21 mouse cellular contexts compared by ENCODE assay signal in genomic region chr7:30880176-30880575, GRCm38 (mm10). TPM values are rescaled to one million over a fixed set of nuclear protein-coding genes. Genes with fewer than 3 reads are reported as not detected.
DNase-seq lines count a peak whose midpoint lies in the region.
"Had no signal": no experiment of that assay in that cellular context is flagged by ENCODE, and none has a peak within 500 bp of the region (broad histone marks: within the 10 kb centered on the region; RNA-seq: fewer than 3 reads in every experiment).

Gene Cd22, minus strand, starts transcription at chr7:30880342.

- 35% methylated on average over 7 of the region's 7 CpGs for WGBS in macrophage (ENCODE audit: missing documents)

- H3K79me2 ChIP-seq in macrophage (ENCODE audit: inconsistent target), result no peaks in the 10 kb centered on the region

- H3K36me3 ChIP-seq in macrophage (ENCODE audit: inconsistent target), result no peaks in the 10 kb centered on the region
- H3K36me3 ChIP-seq: embryonic facial prominence, embryonic 10.5 days; heart, embryonic 12.5 days; kidney, embryonic 15.5 days; lung, embryonic 15.5 days; neural tube, embryonic 13.5 days had no signal

- no peak within 1 kb of the TSS for H3K4me3 ChIP-seq in macrophage (ENCODE audit: inconsistent target)
- H3K4me3 ChIP-seq: embryonic facial prominence, embryonic 10.5 days; erythroblast, embryonic 14.5 days; heart, embryonic 12.5 days; kidney, embryonic 15.5 days; lung, embryonic 15.5 days; neural tube, embryonic 13.5 days had no signal

- H3K27ac ChIP-seq in macrophage, result no peak within 1 kb of the TSS
- H3K27ac ChIP-seq: embryonic facial prominence, embryonic 10.5 days; kidney, embryonic 15.5 days; lung, embryonic 15.5 days; neural tube, embryonic 13.5 days had no signal

- peak; percentile 18 for DNase-seq in thymus, postnatal 14 days
- DNase-seq in thymus, postnatal 25 days, result no peak
- DNase-seq in MEL-GATA-1-ER (ENCODE audit: extremely low read depth, low read depth), result peak; percentile 36
- peak; percentile 82 to 89 for DNase-seq in spleen, postnatal 36 days (ENCODE audit: low spot score in 2 of 2)
- no peak for DNase-seq in ovary, adult 18-20 months (ENCODE audit: low spot score)
- DNase-seq in urinary bladder, postnatal 10 days (ENCODE audit: low spot score), result no peak
- DNase-seq in adrenal gland, adult 2 months, result no peak
- DNase-seq: cerebellum, adult 11 months; cerebellum, postnatal 25 days; heart, postnatal 36 days; left cerebral cortex, postnatal 4 days; retina, postnatal 1 day had no signal

RNA-seq across cellular contexts. Expression of gene Cd22, which starts in this region (rescaled TPM):
- 10 to 100 TPM in 11 of 26 experiments, 1 to 10 TPM in 15; 1.1 to 23.7 (median 8.0) TPM for total RNA-seq in macrophage (2018; cell fraction: chromatin; rRNA removed)
- total RNA-seq in macrophage (2018; cell fraction: cytosol; rRNA removed), result 10 to 100 TPM in 15 of 26 experiments, 1 to 10 TPM in 11; 5.5 to 38.4 (median 11.5) TPM
- total RNA-seq in macrophage (2018; cell fraction: nucleus; rRNA removed), result 10 to 100 TPM in 20 of 26 experiments, 1 to 10 TPM in 6; 7.6 to 68.4 (median 16.4) TPM
- 15.6 to 31.6 TPM (median 22.5 TPM) in 3 replicates for polyA plus RNA-seq in macrophage (2018)
- under 1 TPM; 0.40 to 0.97 TPM for total RNA-seq in adrenal gland, adult 2 months (2021)
- 0.45 and 0.57 TPM in 2 replicates for polyA plus RNA-seq in adrenal gland, adult 2 months (2012; rRNA removed)
- total RNA-seq: layer of hippocampus, adult 18-20 months had no signal
- polyA plus RNA-seq: erythroblast, embryonic 14.5 days; forebrain, embryonic 14.5 days; heart, embryonic 12.5 days had no signal

Comparison
In these comparisons a context has a peak if more than half of its experiments do, and no peak if none do; other contexts are left out.
1. RNA of gene Cd22 (polyA plus RNA-seq): 15.6 to 31.6 TPM in macrophage; 0.45 to 0.57 TPM in adrenal gland, adult 2 months; every median in the first group is over 10 times any median in the second.
2. DNase-seq: peak in thymus, postnatal 14 days (single experiment), MEL-GATA-1-ER (single experiment) and spleen, postnatal 36 days (2 of 2); none in thymus, postnatal 25 days (single experiment), ovary, adult 18-20 months (single experiment), urinary bladder, postnatal 10 days (single experiment) and adrenal gland, adult 2 months (single experiment).